Mouse (Mus musculus) left cerebral cortex, adult 2 months (tissue): ENCODE data around the gene Large1. TPM values are rescaled to one million over a fixed set of nuclear protein-coding genes. Genes with fewer than 3 reads are reported as not detected.

Experiments
- DNase-seq, 2 experiments: peaks; one replicate each; pipeline ENCODE4 v3.0.0; 2021 to 2022; ENCODE audit warnings: low spot score in 2 of 2, mixed read lengths in 1 of 2; ENCODE audit errors: extremely low spot score in 1 of 2
- H3K27ac ChIP-seq: fragments of 200-600 bp; 2 replicates; pipeline ENCODE4 v1.8.1; 2022
- H3K4me3 ChIP-seq: fragments of 200-600 bp; 2 replicates; pipeline ENCODE4 v1.8.1; 2022
- CTCF ChIP-seq: fragments of 200-600 bp; IDR thresholded peaks from 2 replicates; pipeline ENCODE4 v1.8.1; 2022; ENCODE audit warnings: antibody characterized with exemption, mild to moderate bottlenecking, moderate library complexity
- intact Hi-C: fragments of 180-260 bp; cut with DNase I; formaldehyde crosslinking; loops from one replicate; pipeline ENCODE4 v1.15.1; 2025
- microRNA-seq, 2 experiments: library from miRNA; unstranded; fragments of <30 nt; microRNA quantifications; one replicate each; pipeline ENCODE4 v1.2.0; 2021
- total RNA-seq, 2 experiments: library from RNA; stranded (reverse); gene quantifications; 2 replicates each; pipeline ENCODE4 v1.2.3; 2021

Large1 gene
- total RNA-seq, 2 experiments from 2014 or later, result 144 to 159 TPM

DNA sequence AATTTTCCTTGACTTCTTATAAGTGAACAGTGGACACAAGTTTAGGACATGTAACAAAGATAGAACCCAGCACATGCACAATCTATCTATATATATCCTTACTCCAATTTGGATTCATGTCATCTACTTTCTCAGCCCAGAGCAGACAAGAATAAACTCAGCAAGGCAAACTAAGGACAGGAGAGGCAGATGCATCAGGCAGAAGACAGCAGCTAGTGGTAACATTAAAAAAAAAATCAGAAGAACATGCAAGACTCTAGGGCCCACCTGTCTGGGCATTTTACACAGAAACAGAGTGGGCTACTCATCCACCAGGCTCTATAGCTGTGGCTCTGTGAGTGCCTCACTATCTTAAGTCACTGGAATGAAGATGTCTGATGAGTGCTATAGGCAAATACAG lies 536.7 kb downstream of the Large1 start:
- H3K27ac ChIP-seq, result no peak overlapping the region
- no peak for TF ChIP-seq CTCF
- DNase-seq, result no peak
- intact Hi-C loops, result no loop called here
- no peak overlapping the region for H3K4me3 ChIP-seq

DNA sequence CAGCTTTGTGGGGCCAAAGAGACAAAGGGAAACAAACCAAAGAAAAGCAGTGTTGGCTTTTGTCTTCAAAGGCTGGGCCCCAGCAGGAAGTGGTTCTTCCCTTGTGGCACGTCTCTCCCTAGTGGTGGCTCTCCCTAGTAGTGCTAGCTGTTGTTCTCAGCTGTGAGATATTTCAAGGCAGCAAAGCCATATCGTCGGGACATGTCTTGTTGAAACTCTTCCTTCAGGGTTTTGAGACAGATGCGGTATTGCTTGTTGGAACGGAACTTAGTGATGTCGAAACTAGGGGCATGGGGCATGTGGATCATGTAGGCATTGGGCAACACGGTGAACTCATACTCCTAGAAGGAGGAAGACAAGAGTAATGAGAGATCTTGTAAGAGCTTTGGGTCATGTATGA lies 537.7 kb downstream of the Large1 start:
- Histone ChIP-seq H3K4me3 (no peak overlapping the region), H3K27ac (no peak overlapping the region)
- intact Hi-C loops, result no loop called here
- TF ChIP-seq CTCF, result no peak
- no peak for DNase-seq

DNA sequence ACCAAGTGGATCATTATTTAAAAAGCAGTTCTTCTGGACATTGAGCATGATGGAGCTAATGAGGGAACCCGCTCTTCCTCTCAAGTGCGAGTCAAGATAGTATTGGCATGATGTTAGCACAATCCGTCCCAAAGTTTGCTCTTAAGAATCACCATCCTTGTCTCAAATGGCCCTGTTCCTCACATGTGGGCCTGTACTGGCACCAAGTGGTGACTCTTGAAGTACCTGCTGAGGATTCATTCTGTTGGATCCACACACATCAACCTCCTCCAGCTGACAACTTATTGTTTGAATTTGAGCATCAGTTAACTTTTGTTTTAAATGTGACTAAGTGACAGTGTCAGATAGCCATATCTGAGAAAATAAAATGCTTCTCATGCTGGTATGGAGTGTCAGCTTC lies 540.6 kb downstream of the Large1 start:
- DNase-seq, result no peak
- Histone ChIP-seq H3K27ac (no peak overlapping the region), H3K4me3 (no peak overlapping the region)
- intact Hi-C loops, result no loop called here
- no peak for TF ChIP-seq CTCF

DNA sequence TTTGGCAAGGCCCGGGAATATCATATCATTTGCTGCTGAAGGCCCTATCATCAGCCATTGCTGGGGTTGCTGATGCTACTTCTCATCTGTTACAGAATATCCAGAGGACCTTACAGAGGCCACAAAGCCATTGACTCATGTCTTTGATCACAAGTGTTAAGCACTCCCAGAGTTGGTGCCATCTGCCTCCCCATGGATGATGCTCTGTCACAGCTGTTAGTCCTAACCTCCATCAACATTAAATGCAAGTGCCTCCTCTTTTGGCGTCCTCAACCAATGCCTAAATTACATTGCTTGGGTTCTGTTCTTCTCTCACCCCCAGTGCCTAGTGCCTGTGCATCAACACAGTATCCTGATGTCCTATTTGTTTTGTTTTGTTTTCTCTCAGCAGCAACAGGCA lies 551.8 kb downstream of the Large1 start:
- no peak for TF ChIP-seq CTCF
- intact Hi-C loops, result no loop called here

DNA sequence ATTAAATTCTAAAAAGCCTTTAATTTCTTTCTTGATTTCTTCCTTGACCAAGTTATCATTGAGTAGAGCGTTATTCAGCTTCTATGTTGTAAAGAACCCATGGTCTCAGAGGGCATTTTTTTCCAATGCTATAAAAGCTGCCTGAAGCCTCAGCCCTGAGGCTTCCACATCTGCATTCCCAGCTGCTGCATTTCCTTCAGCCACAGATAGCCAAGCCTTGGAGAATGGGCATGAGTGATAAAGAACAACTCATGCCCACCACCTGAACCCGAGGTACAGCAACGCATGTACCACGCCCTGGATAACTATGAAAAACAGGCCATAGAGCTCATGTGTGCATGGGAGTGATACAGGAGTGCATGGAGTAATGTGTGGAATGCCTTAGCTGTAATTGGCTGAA lies 572.7 kb downstream of the Large1 start:
- intact Hi-C loops, result no loop called here
- DNase-seq, result no peak
- H3K27ac ChIP-seq, result no peak overlapping the region
- no peak overlapping the region for H3K4me3 ChIP-seq
- TF ChIP-seq CTCF, result no peak

More for the DNA sequence above, 551.8 kb downstream of the Large1 start:
- DNase-seq, result no peak
- Histone ChIP-seq H3K27ac (no peak overlapping the region), H3K4me3 (no peak overlapping the region)

DNA sequence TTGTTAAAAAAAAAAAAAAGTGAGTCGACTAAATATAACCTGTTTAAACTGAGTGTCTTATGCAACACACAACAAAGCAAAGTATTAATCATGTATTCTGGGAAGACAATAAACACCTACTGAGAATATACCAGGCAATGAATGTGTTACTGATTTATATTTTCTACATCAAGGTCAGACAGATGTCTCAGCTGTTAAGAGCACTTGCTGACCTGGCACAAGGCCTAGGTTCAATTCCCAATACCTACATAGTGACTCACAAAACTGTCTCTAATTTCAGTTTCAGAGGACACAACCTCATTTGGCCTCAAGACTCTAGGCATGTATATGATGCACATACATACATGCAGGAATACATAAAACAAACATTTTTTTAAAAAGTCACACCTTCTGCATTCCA lies 575.5 kb downstream of the Large1 start:
- no peak for TF ChIP-seq CTCF
- no peak for DNase-seq
- intact Hi-C loops, result no loop called here
- Histone ChIP-seq H3K27ac (no peak overlapping the region), H3K4me3 (no peak overlapping the region)

DNA sequence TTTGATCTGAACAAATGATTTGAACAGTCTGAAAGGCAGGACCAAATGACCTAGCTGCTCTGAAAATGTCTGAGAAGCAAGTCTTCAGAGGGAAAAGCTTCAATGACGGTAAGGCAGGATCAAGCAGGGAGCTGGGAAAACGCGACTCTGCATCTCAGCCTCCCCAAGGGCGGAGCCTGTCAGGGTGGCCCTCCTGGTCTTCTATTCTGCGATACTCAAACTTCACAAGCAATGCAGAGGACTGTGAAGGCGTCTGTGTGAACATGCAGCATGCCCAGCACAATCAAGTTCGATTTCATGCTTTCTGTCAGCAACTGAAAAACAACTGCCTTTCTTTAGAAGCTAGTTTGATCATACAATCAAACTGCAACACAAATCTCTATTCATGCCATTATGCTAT lies 586.6 kb downstream of the Large1 start:
- no peak overlapping the region for H3K27ac ChIP-seq
- intact Hi-C loops, result no loop called here
- no peak overlapping the region for H3K4me3 ChIP-seq
- no peak for TF ChIP-seq CTCF
- DNase-seq, result no peak

DNA sequence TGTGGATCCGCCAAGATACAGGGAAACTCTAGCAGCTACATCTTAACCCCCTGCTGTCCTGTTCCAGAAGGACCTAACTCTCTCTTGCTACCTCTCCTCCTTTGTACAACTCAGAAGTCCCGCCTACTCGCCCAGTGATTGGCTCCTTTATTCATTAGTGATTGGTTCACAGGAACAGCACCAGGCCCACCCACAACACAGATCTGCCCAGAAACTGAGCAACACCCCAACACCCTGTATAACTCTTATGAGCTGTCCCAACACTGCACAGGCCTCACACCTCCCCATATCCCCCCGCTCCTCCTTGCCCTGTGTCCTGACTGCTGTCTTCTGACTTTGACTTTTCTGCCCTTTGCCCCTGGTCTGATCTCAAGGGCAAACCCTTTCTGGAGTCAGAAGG lies 587.6 kb downstream of the Large1 start:
- no peak for DNase-seq
- intact Hi-C loops, result no loop called here

More for the DNA sequence above, 587.6 kb downstream of the Large1 start:
- TF ChIP-seq CTCF, result no peak
- Histone ChIP-seq H3K27ac (no peak overlapping the region), H3K4me3 (no peak overlapping the region)

Small RNAs within 50 kb of the gene (microRNA-seq; reads per million reads assigned to microRNA genes)
- 0 reads per million in 2 experiments for gene Mir28b
